Mouse (Mus musculus) ES-E14 (cell line): ENCODE data around the gene Zdhhc22.

ENCODE experiments used
- CHD2 ChIP-seq: IDR thresholded peaks from 2 replicates; pipeline ENCODE4 v1.6.1; 2014; ENCODE audit warnings: mild to moderate bottlenecking, low read depth, low read length, inconsistent platforms
- HCFC1 ChIP-seq: IDR thresholded peaks from 2 replicates; pipeline ENCODE4 v1.6.1; 2012; ENCODE audit warnings: low read length, inconsistent platforms, borderline replicate concordance; ENCODE audit not compliant: insufficient read depth
- MAFK ChIP-seq: IDR thresholded peaks from 2 replicates; pipeline ENCODE4 v1.6.1; 2014; ENCODE audit warnings: mild to moderate bottlenecking, low read depth, low read length, inconsistent platforms; ENCODE audit not compliant: insufficient read depth
- ZC3H11A ChIP-seq: IDR thresholded peaks from 2 replicates; pipeline ENCODE4 v1.6.1; 2012; ENCODE audit warnings: low read depth, mild to moderate bottlenecking, inconsistent platforms, low read length, borderline replicate concordance
- ZNF384 ChIP-seq: IDR thresholded peaks from 2 replicates; pipeline ENCODE4 v1.6.1; 2012; ENCODE audit warnings: low read depth, low read length, inconsistent platforms

GRCm38 (mm10) chr12:86994776-86995175 is 4.5 kb upstream of the Zdhhc22 start:
- TF ChIP-seq CHD2 (no peak), ZC3H11A (no peak), ZNF384 (no peak), HCFC1 (no peak), MAFK (no peak)
